Mouse (Mus musculus) ES-Bruce4 (cell line): Measurements from ENCODE around the gene Ly6g5c. TPM values are rescaled to one million over a fixed set of nuclear protein-coding genes. Genes with fewer than 3 reads are reported as not detected.

Experiments used
- H3K27ac ChIP-seq: 2 replicates; pipeline ENCODE4 v1.5.1; 2012; ENCODE audit warnings: low read length, inconsistent platforms; ENCODE audit not compliant: insufficient read depth
- H3K27me3 ChIP-seq: 2 replicates; pipeline ENCODE4 v1.6.1; 2012; ENCODE audit warnings: mild to moderate bottlenecking, low read length, inconsistent platforms; ENCODE audit not compliant: control insufficient read depth, poor library complexity, insufficient read depth, severe bottlenecking
- H3K36me3 ChIP-seq: 2 replicates; pipeline ENCODE4 v1.6.1; 2012; ENCODE audit warnings: inconsistent platforms, mild to moderate bottlenecking, low read length, moderate library complexity; ENCODE audit not compliant: control insufficient read depth, poor library complexity, insufficient read depth, severe bottlenecking
- H3K4me1 ChIP-seq: one replicate; pipeline ENCODE4 v1.8.1; 2011; ENCODE audit warnings: low read length; ENCODE audit not compliant: control insufficient read depth, insufficient read depth
- H3K4me3 ChIP-seq: 2 replicates; pipeline ENCODE4 v1.5.1; 2011; ENCODE audit warnings: low read depth, mild to moderate bottlenecking, low read length
- H3K9ac ChIP-seq: 2 replicates; pipeline ENCODE4 v1.6.1; 2012; ENCODE audit warnings: low read depth, mild to moderate bottlenecking, inconsistent platforms; ENCODE audit not compliant: poor library complexity, severe bottlenecking
- H3K9me3 ChIP-seq: replicated peaks from 2 replicates; pipeline ENCODE4 v1.6.1; 2012; ENCODE audit warnings: mild to moderate bottlenecking, low read length, inconsistent platforms; ENCODE audit not compliant: control insufficient read depth, poor library complexity, insufficient read depth, severe bottlenecking
- CTCF ChIP-seq: IDR thresholded peaks from one replicate; pipeline ENCODE4 v1.8.1; 2011; ENCODE audit warnings: low read depth, low read length
- EP300 ChIP-seq: IDR thresholded peaks from 2 replicates; pipeline ENCODE4 v1.6.1; 2011; ENCODE audit warnings: low read depth, low read length; ENCODE audit not compliant: insufficient read depth
- POLR2A ChIP-seq: IDR thresholded peaks from one replicate; pipeline ENCODE4 v1.8.1; 2011; ENCODE audit warnings: low read length; ENCODE audit not compliant: insufficient read depth
- polyA plus RNA-seq: library from polyadenylated mRNA; stranded (reverse); fragments of >200 nt; gene quantifications from 2 replicates; pipeline ENCODE4 v1.2.4, GENCODE M21; 2011; ENCODE audit warnings: low read depth; ENCODE audit not compliant: missing spikeins, insufficient read depth, insufficient read length

Ly6g5c gene
- polyA plus RNA-seq, 1 experiment, result not detected

DNA sequence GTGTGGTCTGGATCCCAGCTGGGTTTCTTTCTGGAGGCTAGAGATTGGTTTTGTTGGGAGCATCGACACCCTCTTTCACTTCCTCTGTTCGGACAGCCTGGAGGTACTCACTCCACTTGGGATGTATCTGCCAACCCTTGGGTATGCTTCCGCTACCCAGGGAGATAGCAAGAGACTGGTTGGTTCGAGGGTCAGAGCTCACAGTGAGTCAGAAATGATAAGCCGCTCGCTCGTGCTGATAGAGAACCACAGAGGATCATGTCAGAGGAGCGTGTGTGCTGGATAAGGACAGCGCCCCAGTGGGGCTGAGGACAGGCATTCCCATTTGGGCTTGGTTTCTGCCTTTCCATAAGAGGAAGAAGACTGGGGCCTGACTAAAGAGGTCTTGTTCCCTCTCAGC lies 28.3 kb upstream of the Ly6g5c start:
- H3K9me3 ChIP-seq, result no peaks in the 10 kb centered on the region
- no peak overlapping the region for H3K27ac ChIP-seq
- H3K4me3 ChIP-seq, result no peak overlapping the region
- TF ChIP-seq CTCF (no peak), POLR2A (no peak), EP300 (no peak)
- no peaks in the 10 kb centered on the region for H3K36me3 ChIP-seq
- H3K27me3 ChIP-seq, result no peaks in the 10 kb centered on the region
- H3K4me1 ChIP-seq, result peaks cover 2% of the 10 kb centered on the region
- H3K9ac ChIP-seq, result no peak overlapping the region

DNA sequence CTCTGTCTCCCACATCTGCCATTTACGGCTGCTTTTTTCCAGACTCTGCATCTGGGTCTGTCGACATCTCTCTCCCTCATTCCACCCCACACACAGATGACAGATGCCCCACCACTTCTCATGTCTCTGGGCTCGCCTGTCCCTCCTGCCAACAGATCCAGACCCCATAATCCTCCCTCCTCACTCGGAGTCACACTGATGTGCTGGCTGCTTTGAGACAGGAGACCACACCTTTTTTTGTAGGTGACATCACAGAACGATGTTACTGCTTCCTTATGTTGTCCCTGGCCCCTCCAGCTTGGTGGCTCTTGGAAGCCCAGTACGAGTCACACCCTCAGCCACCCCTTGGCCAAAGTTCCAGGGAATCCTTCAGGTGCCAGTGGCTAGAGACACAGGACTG lies 27.8 kb upstream of the Ly6g5c start:
- no peaks in the 10 kb centered on the region for H3K9me3 ChIP-seq
- TF ChIP-seq POLR2A, result no peak
- H3K4me1 ChIP-seq, result peaks cover 2% of the 10 kb centered on the region
- H3K27ac ChIP-seq, result no peak overlapping the region
- no peak overlapping the region for H3K9ac ChIP-seq
- no peak overlapping the region for H3K4me3 ChIP-seq
- H3K36me3 ChIP-seq, result no peaks in the 10 kb centered on the region
- H3K27me3 ChIP-seq, result no peaks in the 10 kb centered on the region

DNA sequence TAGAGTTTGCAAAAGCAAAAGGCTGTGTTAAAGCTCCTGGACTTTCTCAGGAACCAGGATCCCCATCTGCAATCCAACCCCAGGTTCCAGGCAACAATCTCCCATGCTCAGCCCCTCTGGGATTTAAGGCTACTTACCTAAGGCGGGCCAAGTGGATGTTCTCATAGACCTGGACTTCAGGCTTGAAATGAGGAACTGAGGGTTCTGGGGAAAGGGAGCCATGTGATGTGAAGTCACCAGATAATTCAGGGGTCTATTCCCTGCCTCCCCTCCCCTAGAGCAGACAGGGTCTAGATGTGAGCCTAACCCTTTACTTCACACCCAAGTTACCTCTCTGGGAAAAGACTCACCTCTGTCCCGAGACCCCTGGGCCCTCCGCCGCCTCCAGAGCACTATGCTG lies 27.4 kb upstream of the Ly6g5c start:
- Histone ChIP-seq H3K9ac (no peak overlapping the region), H3K27me3 (no peaks in the 10 kb centered on the region), H3K4me3 (no peak overlapping the region), H3K4me1 (peaks cover 2% of the 10 kb centered on the region), H3K27ac (no peak overlapping the region), H3K9me3 (no peaks in the 10 kb centered on the region), H3K36me3 (no peaks in the 10 kb centered on the region)
- TF ChIP-seq CTCF (no peak), POLR2A (no peak), EP300 (no peak)

DNA sequence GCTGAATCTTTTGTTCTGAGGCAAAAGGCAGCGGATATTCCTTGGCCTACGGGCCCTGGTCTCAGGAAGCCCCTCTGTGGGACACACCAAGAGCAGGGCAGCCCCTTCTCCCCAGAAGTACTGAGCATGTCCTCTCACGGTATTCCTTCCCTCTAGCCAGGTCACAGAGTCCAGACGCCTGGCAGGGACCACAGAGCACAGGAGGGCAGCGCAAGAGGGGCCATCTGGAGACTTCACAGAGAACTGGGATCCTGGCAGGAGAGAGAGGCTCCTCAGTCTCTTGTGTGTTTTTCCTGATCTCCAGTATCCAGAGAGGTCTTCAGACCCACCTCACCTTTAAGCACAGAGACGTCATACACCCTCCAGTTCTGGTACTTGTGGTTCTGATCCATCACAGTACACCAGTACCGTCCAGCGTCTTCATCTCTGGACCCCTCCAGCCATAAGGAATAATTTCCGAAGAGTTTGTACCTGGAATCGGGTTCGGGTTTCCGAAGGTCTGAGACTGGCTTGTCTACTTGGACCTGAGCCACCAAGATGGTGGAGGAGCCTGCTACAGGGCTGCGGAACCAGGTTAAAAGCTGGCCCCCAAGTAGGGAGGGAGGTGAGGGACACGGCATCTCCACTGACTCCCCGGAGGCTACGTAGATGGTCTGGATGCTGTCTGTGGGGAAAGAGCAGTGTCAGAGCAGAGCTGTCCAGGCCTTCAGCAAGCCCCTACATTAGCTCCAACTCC lies 25.1 kb upstream of the Ly6g5c start:
- Histone ChIP-seq H3K27me3 (no peaks in the 10 kb centered on the region), H3K4me3 (no peak overlapping the region), H3K4me1 (no peaks in the 10 kb centered on the region), H3K27ac (no peak overlapping the region), H3K9ac (no peak overlapping the region), H3K36me3 (no peaks in the 10 kb centered on the region), H3K9me3 (no peaks in the 10 kb centered on the region)
- TF ChIP-seq POLR2A (no peak), EP300 (no peak), CTCF (no peak)

DNA sequence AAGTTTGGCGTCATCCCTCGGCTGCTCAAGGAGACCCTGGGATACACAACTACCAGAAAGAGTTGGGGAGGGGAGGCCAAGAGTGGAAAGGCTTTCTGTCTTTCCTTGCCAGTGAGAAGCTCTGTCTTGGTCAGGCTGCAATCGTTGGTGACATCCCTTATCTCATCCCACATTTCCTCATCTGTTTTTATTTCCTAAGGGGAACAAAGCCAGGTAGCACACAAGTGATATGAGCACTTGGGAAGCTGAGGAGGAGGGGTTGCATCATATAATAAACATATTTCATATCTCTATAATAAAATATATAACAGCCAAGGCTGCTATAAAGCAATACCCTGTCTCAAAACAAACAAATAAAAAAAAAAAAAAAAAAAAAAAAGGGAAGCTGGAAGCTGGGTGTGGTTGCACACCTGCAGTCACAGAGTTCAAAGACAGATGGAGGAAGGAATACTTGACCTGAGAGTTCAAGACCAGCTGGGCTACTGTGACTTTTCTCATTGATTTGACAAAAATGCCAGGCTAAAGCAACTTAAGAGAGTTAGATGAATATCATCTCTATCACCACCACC lies 24.1 kb upstream of the Ly6g5c start:
- Histone ChIP-seq H3K27me3 (no peaks in the 10 kb centered on the region), H3K4me3 (no peak overlapping the region), H3K4me1 (no peaks in the 10 kb centered on the region), H3K27ac (no peak overlapping the region), H3K9ac (no peak overlapping the region), H3K9me3 (no peaks in the 10 kb centered on the region), H3K36me3 (no peaks in the 10 kb centered on the region)
- TF ChIP-seq CTCF, result no peak

DNA sequence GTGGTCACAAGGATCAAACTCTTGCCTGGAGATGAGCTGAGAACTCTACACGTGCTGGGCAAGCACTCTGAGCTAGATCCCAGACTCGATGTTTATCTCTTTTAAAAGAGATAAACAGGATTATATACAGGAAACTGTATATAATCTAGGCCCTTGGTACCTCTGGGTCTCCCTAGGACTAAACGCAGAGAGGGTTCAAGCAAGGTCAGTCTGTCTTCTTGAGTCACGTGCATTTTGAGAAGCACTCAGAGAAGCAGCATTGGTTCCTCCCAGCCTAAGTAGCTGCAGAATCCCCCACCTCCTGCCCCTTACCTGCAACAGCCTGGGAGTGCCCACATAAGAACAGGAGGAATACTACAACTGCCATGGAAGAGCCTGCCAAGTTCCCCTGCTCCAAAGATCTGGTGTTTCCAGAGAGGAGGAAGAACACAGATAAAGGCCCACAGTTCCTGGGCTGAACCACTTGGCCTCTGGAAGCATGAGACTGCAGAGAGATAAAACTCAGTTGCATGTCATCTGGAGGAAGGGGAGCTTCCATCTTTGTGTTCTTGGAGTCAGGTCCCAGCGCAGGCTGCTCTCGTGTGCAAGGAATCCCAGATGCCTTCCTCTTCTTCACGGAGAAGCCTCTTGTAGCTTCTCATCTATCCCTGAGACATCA lies 22.7 kb upstream of the Ly6g5c start, which contains the start of gene Ly6g6f:
Gene Ly6g6f, minus strand, starts transcription at position 403 of the 658 bp plus-strand sequence.
- TF ChIP-seq CTCF (no peak), POLR2A (no peak), EP300 (no peak)
- no peak within 1 kb of the TSS for H3K9ac ChIP-seq
- H3K27ac ChIP-seq, result no peak within 1 kb of the TSS
- H3K4me3 ChIP-seq, result no peak within 1 kb of the TSS
- H3K36me3 ChIP-seq, result no peaks in the 10 kb centered on the region
- H3K9me3 ChIP-seq, result no peaks in the 10 kb centered on the region
- no peaks in the 10 kb centered on the region for H3K27me3 ChIP-seq
- no peaks in the 10 kb centered on the region for H3K4me1 ChIP-seq
